Mouse (Mus musculus) lung, adult 2 months (tissue): ENCODE measurements around the gene Ppa1.

ENCODE experiments used
- CTCF ChIP-seq: fragments of 200-500 bp; IDR thresholded peaks from 2 replicates; pipeline ENCODE4 v1.5.1; 2011; ENCODE audit warnings: mild to moderate bottlenecking, low read length, control low read depth; ENCODE audit not compliant: insufficient read depth
- POLR2A ChIP-seq: fragments of 200-500 bp; IDR thresholded peaks from 2 replicates; pipeline ENCODE4 v1.6.1; 2011; ENCODE audit warnings: low read depth, mild to moderate bottlenecking, control low read depth, low read length, borderline replicate concordance; ENCODE audit errors: extremely low read depth

GRCm38 (mm10) chr10:61662391-61662988 is 14.1 kb downstream of the Ppa1 start:
- TF ChIP-seq CTCF (no peak), POLR2A (no peak)
